Mouse (Mus musculus) myocyte (in vitro differentiated cells): ENCODE data around the gene Metrnl.

Experiments
- MAX ChIP-seq: IDR thresholded peaks from one replicate; pipeline ENCODE4 v1.6.1; 2011; ENCODE audit warnings: low read depth, mild to moderate bottlenecking, control low read depth
- POLR2A ChIP-seq: IDR thresholded peaks from one replicate; pipeline ENCODE4 v1.6.1; 2011; ENCODE audit warnings: low read depth, mild to moderate bottlenecking, control low read depth, moderate library complexity; ENCODE audit not compliant: insufficient read length

DNA sequence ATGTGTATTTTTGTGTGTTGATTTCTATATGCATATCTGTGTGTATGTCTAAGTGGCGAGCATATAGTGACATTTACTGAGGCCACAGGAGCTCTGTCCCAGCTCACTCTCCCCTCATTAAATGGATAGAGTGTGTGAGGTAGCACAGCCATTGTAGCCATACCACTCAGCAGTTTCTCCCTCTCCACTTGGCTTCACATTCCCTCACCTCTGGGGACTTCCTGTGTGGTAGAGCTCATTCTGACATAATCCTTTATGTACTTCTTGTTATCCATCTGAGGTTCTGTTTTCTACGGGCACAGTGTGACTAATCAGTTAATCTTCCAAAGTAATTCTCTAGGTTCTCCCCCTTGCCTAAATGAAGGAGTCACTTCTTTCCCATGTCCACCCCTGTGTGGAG, 21.1 kb downstream of the Metrnl start:
- TF ChIP-seq MAX, result no peak
- no peak for TF ChIP-seq POLR2A
